Mouse (Mus musculus) brain, adult 2 months (tissue): Measurements from ENCODE around the gene Lmx1b.

ENCODE experiments used
- DNase-seq: peaks from one replicate; pipeline ENCODE4 v3.0.0; 2011; ENCODE audit warnings: low read depth, low spot score

The Lmx1b gene

GRCm38 (mm10) chr2:33640171-33640721, at the start of gene Lmx1b:
Gene Lmx1b (minus strand): TSS chr2:33640511.
- DNase-seq = no peak

GRCm38 (mm10) chr2:33689880-33690462, 49.7 kb upstream of the Lmx1b start:
- peak; percentile 10 for DNase-seq

- no peak for DNase-seq
Observed at GRCm38 (mm10) chr2:33689155-33689879, 49.0 kb upstream of the Lmx1b start.

GRCm38 (mm10) chr2:33683594-33683993, 43.3 kb upstream of the Lmx1b start:
- DNase-seq = no peak

GRCm38 (mm10) chr2:33683095-33683494, 42.8 kb upstream of the Lmx1b start:
- DNase-seq = no peak

GRCm38 (mm10) chr2:33682219-33682618, 41.9 kb upstream of the Lmx1b start:
- peak; percentile 70 for DNase-seq

GRCm38 (mm10) chr2:33678950-33679654, 38.8 kb upstream of the Lmx1b start:
- no peak for DNase-seq

GRCm38 (mm10) chr2:33672701-33673472, 32.6 kb upstream of the Lmx1b start:
- DNase-seq = no peak

GRCm38 (mm10) chr2:33668741-33669140, 28.4 kb upstream of the Lmx1b start:
- DNase-seq = no peak

GRCm38 (mm10) chr2:33666388-33666945, 26.2 kb upstream of the Lmx1b start:
- no peak for DNase-seq

- DNase-seq = peak; percentile 69
Observed at GRCm38 (mm10) chr2:33665363-33666058, 25.2 kb upstream of the Lmx1b start.

GRCm38 (mm10) chr2:33664661-33665060, 24.4 kb upstream of the Lmx1b start:
- no peak for DNase-seq

GRCm38 (mm10) chr2:33659288-33659629, 18.9 kb upstream of the Lmx1b start:
- no peak for DNase-seq

GRCm38 (mm10) chr2:33658602-33659287, 18.4 kb upstream of the Lmx1b start:
- no peak for DNase-seq

GRCm38 (mm10) chr2:33652517-33653198, 12.3 kb upstream of the Lmx1b start:
- DNase-seq = no peak

- DNase-seq = peak; percentile 66
Observed at GRCm38 (mm10) chr2:33649371-33649770, 9.1 kb upstream of the Lmx1b start.

- DNase-seq = no peak
Observed at GRCm38 (mm10) chr2:33648894-33649293, 8.6 kb upstream of the Lmx1b start.

GRCm38 (mm10) chr2:33646283-33646550, 5.9 kb upstream of the Lmx1b start:
- DNase-seq = no peak

GRCm38 (mm10) chr2:33645538-33646282, 5.4 kb upstream of the Lmx1b start:
- DNase-seq = no peak
